Mouse (Mus musculus) liver, embryonic 14.5 days (tissue): ENCODE results near the gene Txlna.

Experiments
- CTCF ChIP-seq: IDR thresholded peaks from 2 replicates; pipeline ENCODE4 v1.5.1; 2016; ENCODE audit warnings: antibody characterized with exemption, low read depth, control low read depth
- EP300 ChIP-seq: IDR thresholded peaks from 2 replicates; pipeline ENCODE4 v1.6.1; 2016; ENCODE audit warnings: antibody characterized with exemption, low read depth

- no peak for TF ChIP-seq CTCF
- no peak for TF ChIP-seq EP300
Observed at GRCm38 (mm10) chr4:129610472-129610871, 30.4 kb downstream of the Txlna start.
